Mouse (Mus musculus) liver, embryonic 12.5 days (tissue): ENCODE data around the gene Ssxa1. TPM values are rescaled to one million over a fixed set of nuclear protein-coding genes. Genes with fewer than 3 reads are reported as not detected.
"Not testable (repeated sequence)": the region's sequence is repeated elsewhere in the genome, so short reads cannot be mapped to it uniquely, and the experiment has no call there.

Experiments used
- ATAC-seq: fragments of 200-750 bp; cut with Nextera tagmentation; 2 replicates; pipeline ENCODE4 v1.8.0; 2017; ENCODE audit warnings: moderate number of reproducible peaks, mild to moderate bottlenecking, moderate library complexity
- H3K27ac ChIP-seq: fragments of 300-500 bp; sonication (generic); 2 replicates; pipeline ENCODE4 v1.5.1; 2016; ENCODE audit warnings: mild to moderate bottlenecking
- H3K27me3 ChIP-seq: fragments of 300-500 bp; sonication (generic); replicated peaks from 2 replicates; pipeline ENCODE4 v1.6.1; 2016; ENCODE audit warnings: mild to moderate bottlenecking, moderate library complexity
- H3K36me3 ChIP-seq: fragments of 300-500 bp; sonication (generic); 2 replicates; pipeline ENCODE4 v1.6.1; 2016; ENCODE audit warnings: mild to moderate bottlenecking, moderate library complexity
- H3K4me1 ChIP-seq: fragments of 300-500 bp; sonication (generic); 2 replicates; pipeline ENCODE4 v1.6.1; 2016
- H3K4me2 ChIP-seq: fragments of 300-500 bp; sonication (generic); 2 replicates; pipeline ENCODE4 v1.6.1; 2016; ENCODE audit warnings: mild to moderate bottlenecking, moderate library complexity
- H3K4me3 ChIP-seq: fragments of 300-500 bp; sonication (generic); 2 replicates; pipeline ENCODE4 v1.5.1; 2016; ENCODE audit warnings: mild to moderate bottlenecking, moderate library complexity
- H3K9ac ChIP-seq: fragments of 300-500 bp; sonication (generic); 2 replicates; pipeline ENCODE4 v1.6.1; 2016; ENCODE audit warnings: mild to moderate bottlenecking, moderate library complexity
- H3K9me3 ChIP-seq: fragments of 300-500 bp; sonication (generic); replicated peaks from 2 replicates; pipeline ENCODE4 v1.6.1; 2016; ENCODE audit warnings: mild to moderate bottlenecking, moderate library complexity
- WGBS: fragments of 180-500 bp; shearing (Covaris S2); methylation state at CpG from one replicate; pipeline ENCODE4 v1.1.7; 2016; ENCODE audit not compliant: insufficient replicate concordance; 5-methylcytosine and 5-hydroxymethylcytosine counted together
- polyA plus RNA-seq: library from polyadenylated mRNA; unstranded; fragments of >200 nt; fragmentation: Nextera tagmentation; extraction: Ambion mirVana; gene quantifications from 2 replicates; pipeline ENCODE4 v1.2.1, GENCODE M21; 2016

Gene Ssxa1
- polyA plus RNA-seq: not detected in 2 replicates

DNA sequence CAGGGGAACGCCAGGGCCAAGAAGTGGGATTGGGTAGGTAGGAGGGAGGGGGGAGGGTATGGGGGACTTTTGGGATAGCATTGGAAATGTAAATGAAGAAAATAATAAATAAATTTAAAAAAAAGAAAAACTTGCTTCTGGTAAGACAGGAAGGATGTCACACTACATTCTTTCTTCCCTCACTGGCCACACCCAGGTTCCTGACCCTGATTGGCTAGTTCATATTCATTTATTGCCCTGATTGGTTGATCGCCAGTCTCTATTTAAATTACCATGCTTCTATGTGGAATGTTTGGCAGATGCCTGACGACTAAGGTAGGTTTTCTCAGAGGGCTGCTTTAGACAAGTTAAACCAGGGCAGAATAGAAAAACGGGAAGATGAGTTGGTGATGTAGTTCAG, at the start of gene Ssxa1:
Gene Ssxa1 (plus strand): TSS at position 301 of the 400 bp plus-strand sequence.
- no peak within 1 kb of the TSS for H3K4me3 ChIP-seq
- no peaks in the 10 kb centered on the region for H3K4me1 ChIP-seq
- ATAC-seq: no peak
- H3K27ac ChIP-seq: no peak within 1 kb of the TSS
- H3K36me3 ChIP-seq: no peaks in the 10 kb centered on the region
- no peaks in the 10 kb centered on the region for H3K27me3 ChIP-seq
- H3K9me3 ChIP-seq: no peaks in the 10 kb centered on the region
- H3K9ac ChIP-seq: no peak within 1 kb of the TSS
- no peak within 1 kb of the TSS for H3K4me2 ChIP-seq
- 59% methylated on average over 4 of the region's 4 CpGs for WGBS

DNA sequence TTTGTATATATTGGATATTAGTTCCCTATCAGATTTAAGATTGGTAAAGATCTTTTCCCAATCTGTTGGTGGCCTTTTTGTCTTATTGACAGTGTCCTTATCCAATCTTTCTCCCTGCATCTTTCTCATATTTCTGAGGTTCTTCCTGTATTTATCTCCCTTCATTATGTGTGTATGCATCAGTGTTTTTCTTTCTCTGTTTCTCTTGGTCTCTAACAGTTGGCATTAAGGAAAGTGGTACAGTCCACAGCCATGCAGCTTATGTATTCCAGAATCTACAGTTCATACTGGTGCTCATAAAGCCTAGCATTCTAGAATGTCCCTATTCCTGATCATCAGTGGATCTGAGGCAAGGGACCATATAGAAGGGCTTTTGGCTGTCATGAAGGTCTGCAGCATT, 47.5 kb upstream of the Ssxa1 start, which contains the start of gene Spaca5:
Gene Spaca5 (plus strand): TSS at position 301 of the 400 bp plus-strand sequence.
- H3K36me3 ChIP-seq: no peaks in the 10 kb centered on the region
- no peak within 1 kb of the TSS for H3K4me3 ChIP-seq
- H3K4me1 ChIP-seq: no peaks in the 10 kb centered on the region
- H3K4me2 ChIP-seq: no peak within 1 kb of the TSS
- H3K9me3 ChIP-seq: no peaks in the 10 kb centered on the region
- no peak within 1 kb of the TSS for H3K9ac ChIP-seq
- no peak for ATAC-seq
- no peak within 1 kb of the TSS for H3K27ac ChIP-seq
- no peaks in the 10 kb centered on the region for H3K27me3 ChIP-seq

DNA sequence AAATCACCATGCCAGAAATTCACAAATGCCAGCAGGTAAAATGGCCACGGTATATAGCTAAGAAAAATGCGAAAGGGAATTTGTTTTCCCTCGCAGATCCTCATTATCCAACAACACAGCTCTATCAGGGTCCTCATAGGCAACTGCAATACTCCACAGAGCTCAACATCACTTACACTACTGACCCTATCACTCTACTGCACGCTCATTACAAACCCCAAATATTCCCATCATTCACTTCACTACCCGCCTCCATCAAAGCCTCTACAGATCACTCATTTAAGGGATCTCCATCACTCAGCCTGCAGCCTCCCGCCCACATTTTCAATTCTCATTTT, 27.0 kb upstream of the Ssxa1 start:
- no peak for ATAC-seq
- no peak overlapping the region for H3K9ac ChIP-seq
- H3K27me3 ChIP-seq: no peaks in the 10 kb centered on the region
- H3K4me1 ChIP-seq: no peaks in the 10 kb centered on the region
- H3K36me3 ChIP-seq: no peaks in the 10 kb centered on the region
- H3K4me3 ChIP-seq: peak overlapping the region; percentile 54
- WGBS: 26% methylated on average over 6 of the region's 6 CpGs
- H3K9me3 ChIP-seq: no peaks in the 10 kb centered on the region
- peak overlapping the region; percentile 64 for H3K4me2 ChIP-seq
- no peak overlapping the region for H3K27ac ChIP-seq

DNA sequence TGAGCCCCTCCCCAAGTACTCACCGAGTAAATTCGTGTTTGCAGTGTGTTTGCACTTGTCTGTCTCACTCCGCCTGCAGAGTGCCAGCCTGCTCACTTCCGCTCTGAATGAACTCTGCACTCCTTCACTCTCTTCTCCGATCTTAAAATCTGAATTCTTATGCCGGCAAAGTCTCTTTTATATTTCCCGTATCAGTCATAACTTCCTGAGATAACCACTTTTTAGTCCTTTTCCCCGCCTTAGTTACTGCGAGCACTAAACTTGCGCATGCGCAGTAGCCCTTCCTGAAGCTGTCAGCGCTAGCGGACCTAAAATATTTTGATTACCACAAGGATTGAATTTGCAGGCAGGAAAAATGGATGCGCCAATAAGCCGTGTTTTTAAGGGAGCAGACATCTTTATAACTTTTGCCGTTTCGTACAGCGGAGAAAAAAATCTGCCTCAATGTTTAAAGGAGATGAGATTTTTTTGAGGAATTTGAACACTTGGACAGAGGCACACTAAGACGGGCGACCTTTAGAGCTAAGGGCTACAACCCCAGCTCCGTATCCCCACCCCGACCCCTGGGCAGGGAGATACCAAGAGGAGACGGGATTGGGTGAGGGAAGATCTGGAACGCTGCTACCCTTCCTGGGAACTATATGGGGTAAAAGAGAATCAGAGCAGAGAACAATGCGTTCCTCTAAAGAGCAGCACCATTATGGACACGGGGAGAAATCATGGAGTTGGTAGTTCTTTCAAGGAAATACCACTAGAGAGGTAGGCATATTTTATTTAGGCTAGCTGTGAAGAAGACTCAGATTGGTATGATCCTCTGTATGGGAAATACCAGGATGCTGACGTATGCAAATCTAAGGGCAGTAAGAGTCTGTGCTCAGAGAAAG, 26.4 kb upstream of the Ssxa1 start, which contains the start of gene Zfp300:
Gene Zfp300 (minus strand): TSS at position 545 of the 884 bp plus-strand sequence.
- no peak; the same call in 1 of the 2 replicates for ATAC-seq

DNA sequence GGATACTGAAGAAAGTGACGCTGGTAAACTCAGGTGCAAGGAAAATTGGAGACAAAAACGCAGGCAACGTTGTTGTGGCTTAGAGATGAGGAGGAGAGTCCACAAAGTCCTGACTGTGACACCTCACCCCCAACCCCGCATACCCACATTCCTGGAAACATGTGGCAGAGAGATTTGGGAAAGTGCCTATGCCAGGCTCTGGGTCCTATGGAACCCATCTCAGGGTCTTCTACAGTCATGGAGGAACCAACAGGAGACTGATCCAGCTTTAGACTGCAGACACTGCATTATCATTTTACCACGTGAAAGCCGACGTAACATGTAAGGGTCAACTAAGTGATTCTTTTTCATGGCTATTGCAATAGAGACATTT, 25.8 kb upstream of the Ssxa1 start:
- H3K4me2 ChIP-seq: peak overlapping the region; percentile 64
- no peak overlapping the region for H3K4me3 ChIP-seq
- ATAC-seq: no peak
- no peaks in the 10 kb centered on the region for H3K27me3 ChIP-seq
- H3K27ac ChIP-seq: no peak overlapping the region
- no peaks in the 10 kb centered on the region for H3K4me1 ChIP-seq
- H3K36me3 ChIP-seq: no peaks in the 10 kb centered on the region
- no peaks in the 10 kb centered on the region for H3K9me3 ChIP-seq
- H3K9ac ChIP-seq: no peak overlapping the region
- 44% methylated on average over 7 of the region's 7 CpGs for WGBS

More for the DNA sequence above, 26.4 kb upstream of the Ssxa1 start, which contains the start of gene Zfp300:
- H3K27me3 ChIP-seq: no peaks in the 10 kb centered on the region
- H3K27ac ChIP-seq: no peak within 1 kb of the TSS
- H3K4me2 ChIP-seq: peak within 1 kb of the TSS; percentile 64
- no peak within 1 kb of the TSS for H3K9ac ChIP-seq
- H3K9me3 ChIP-seq: no peaks in the 10 kb centered on the region
- H3K36me3 ChIP-seq: no peaks in the 10 kb centered on the region
- H3K4me1 ChIP-seq: no peaks in the 10 kb centered on the region
- 12% methylated on average over 27 of the region's 27 CpGs for WGBS
- H3K4me3 ChIP-seq: peak within 1 kb of the TSS; percentile 54

DNA sequence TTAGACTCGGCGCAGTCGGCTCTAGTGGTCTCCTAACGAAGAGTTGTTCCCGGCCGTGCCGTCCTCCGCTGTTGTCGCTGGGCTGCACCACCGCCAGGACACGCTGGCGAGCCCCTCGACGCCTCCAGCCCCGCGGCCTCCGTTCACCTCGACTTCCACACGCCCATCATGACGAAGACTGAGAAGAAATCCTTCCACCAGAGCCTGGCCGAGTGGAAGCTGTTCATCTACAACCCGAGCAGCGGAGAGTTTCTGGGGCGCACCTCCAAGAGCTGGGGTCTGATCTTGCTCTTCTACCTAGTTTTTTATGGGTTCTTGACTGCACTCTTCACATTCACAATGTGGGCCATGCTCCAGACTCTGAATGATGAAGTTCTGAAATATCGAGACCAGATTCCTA, 31.1 kb downstream of the Ssxa1 start:
- not testable (repeated sequence) for H3K27ac ChIP-seq, H3K27me3 ChIP-seq, ATAC-seq, H3K36me3 ChIP-seq, H3K9ac ChIP-seq, H3K9me3 ChIP-seq, H3K4me3 ChIP-seq, H3K4me1 ChIP-seq, H3K4me2 ChIP-seq
- WGBS: 81% methylated on average over 25 of the region's 25 CpGs

Other genes starting within 250 kb of the Ssxa1 start
- gene Timp1, start 245.7 kb upstream of the Ssxa1 start, polyA plus RNA-seq: 3.7 and 5.1 TPM in 2 replicates
- 0.04 TPM in 1 of 2 replicates, not detected in the other for gene Syn1, start 194.8 kb upstream of the Ssxa1 start, polyA plus RNA-seq
- gene Cfp, start 184.3 kb upstream of the Ssxa1 start, polyA plus RNA-seq: 11.7 and 13.1 TPM in 2 replicates
- 3.4 and 3.6 TPM in 2 replicates for gene Elk1, start 165.2 kb upstream of the Ssxa1 start, polyA plus RNA-seq
- 58.8 and 61.3 TPM in 2 replicates for gene Uxt, start 153.8 kb upstream of the Ssxa1 start, polyA plus RNA-seq
- 2.4 and 2.6 TPM in 2 replicates for gene Zfp182, start 53.5 kb upstream of the Ssxa1 start, polyA plus RNA-seq
- gene Spaca5, start 47.4 kb upstream of the Ssxa1 start, polyA plus RNA-seq: not detected in 2 replicates
- gene Zfp300, start 26.3 kb upstream of the Ssxa1 start, polyA plus RNA-seq: 0.07 and 0.24 TPM in 2 replicates
- gene Gm21876, start 59.8 kb downstream of the Ssxa1 start, polyA plus RNA-seq: not detected in 2 replicates